Mouse (Mus musculus): ENCODE data around the gene Csn1s2a. TPM values are rescaled to one million over a fixed set of nuclear protein-coding genes. Genes with fewer than 3 reads are reported as not detected.
"Not testable (repeated sequence)": the region's sequence is repeated elsewhere in the genome, so short reads cannot be mapped to it uniquely, and the experiment has no call there.

Gene Csn1s2a
- not detected in 2 replicates for polyA plus RNA-seq (2014; fragmentation: Nextera tagmentation; extraction: Ambion mirVana)

DNA sequence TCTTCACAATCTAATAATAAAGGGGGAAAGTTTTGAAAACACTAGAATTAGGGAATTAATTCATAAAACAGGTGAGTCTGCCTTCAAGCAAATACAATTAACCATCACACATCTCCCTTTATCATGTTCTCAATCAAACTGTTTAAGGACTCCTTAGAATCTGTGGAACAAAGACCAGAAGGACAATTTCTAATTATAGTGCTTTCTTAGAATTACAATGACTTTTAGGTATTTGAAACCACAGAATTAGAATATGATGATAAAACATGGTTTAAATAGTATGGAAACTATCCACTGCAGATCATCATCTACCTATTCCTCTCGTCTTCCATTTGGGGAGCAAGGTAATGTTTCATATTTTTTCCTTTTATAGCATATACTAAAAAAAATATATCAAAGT is at the start of gene Csn1s2a:
TSS of gene Csn1s2a (plus strand) at position 301 of the 400 bp plus-strand sequence.
- Histone ChIP-seq H3K27me3 (replicated peaks; ENCODE audit: control insufficient read depth, insufficient read depth, low read length) (no peaks in the 10 kb centered on the region), H3K4me3 (ENCODE audit: low read depth, low read length) (no peak within 1 kb of the TSS), H3K4me1 (ENCODE audit: control insufficient read depth, insufficient read depth, low read length) (no peaks in the 10 kb centered on the region), H3K4me2 (ENCODE audit: low read depth, low read length) (no peak within 1 kb of the TSS), H3K9ac (ENCODE audit: low read depth, low read length) (no peak within 1 kb of the TSS), H3K36me3 (ENCODE audit: control insufficient read depth, insufficient read depth, low read length) (no peaks in the 10 kb centered on the region), H3K27ac (replicated peaks; ENCODE audit: low read depth, low read length) (no peak within 1 kb of the TSS), H3K9me3 (ENCODE audit: control insufficient read depth, low read length) (no peaks in the 10 kb centered on the region)
- 70% methylated on average over 1 of the region's 1 CpGs for WGBS
- ATAC-seq (ENCODE audit: low read depth) (no peak), DNase-seq (ENCODE audit: low spot score) (no peak)

DNA sequence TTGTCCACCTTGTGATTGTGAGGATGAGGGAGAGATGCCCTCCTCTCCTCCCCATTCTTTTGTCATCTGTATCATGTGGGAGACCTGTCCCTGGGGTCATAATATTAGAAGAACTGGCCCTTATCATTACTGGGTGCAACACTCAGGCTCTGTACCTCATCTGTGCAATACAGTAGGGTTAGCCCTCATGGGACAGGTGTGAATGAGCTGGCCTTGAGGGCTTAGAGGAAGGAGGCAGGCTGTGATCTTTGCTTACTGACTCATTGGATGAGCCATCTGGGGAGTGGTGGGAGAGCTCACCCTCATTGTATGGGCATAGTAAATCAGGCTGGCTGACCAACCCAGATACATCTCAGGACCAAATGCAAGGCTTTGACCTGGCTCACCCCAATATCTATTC is 39.5 kb upstream of the Csn1s2a start:
- no peaks in the 10 kb centered on the region for H3K4me1 ChIP-seq (ENCODE audit: control insufficient read depth, insufficient read depth, low read length)
- H3K4me3 ChIP-seq (ENCODE audit: low read depth, low read length): no peak overlapping the region
- no peak overlapping the region for H3K9ac ChIP-seq (ENCODE audit: low read depth, low read length)
- H3K27ac ChIP-seq (replicated peaks; ENCODE audit: low read depth, low read length): no peak overlapping the region
- H3K36me3 ChIP-seq (ENCODE audit: control insufficient read depth, insufficient read depth, low read length): no peaks in the 10 kb centered on the region
- DNase-seq (ENCODE audit: low spot score) (no peak), ATAC-seq (ENCODE audit: low read depth) (no peak)
- H3K9me3 ChIP-seq (ENCODE audit: control insufficient read depth, low read length): no peaks in the 10 kb centered on the region
- no peak overlapping the region for H3K4me2 ChIP-seq (ENCODE audit: low read depth, low read length)
- no peaks in the 10 kb centered on the region for H3K27me3 ChIP-seq (replicated peaks; ENCODE audit: control insufficient read depth, insufficient read depth, low read length)

DNA sequence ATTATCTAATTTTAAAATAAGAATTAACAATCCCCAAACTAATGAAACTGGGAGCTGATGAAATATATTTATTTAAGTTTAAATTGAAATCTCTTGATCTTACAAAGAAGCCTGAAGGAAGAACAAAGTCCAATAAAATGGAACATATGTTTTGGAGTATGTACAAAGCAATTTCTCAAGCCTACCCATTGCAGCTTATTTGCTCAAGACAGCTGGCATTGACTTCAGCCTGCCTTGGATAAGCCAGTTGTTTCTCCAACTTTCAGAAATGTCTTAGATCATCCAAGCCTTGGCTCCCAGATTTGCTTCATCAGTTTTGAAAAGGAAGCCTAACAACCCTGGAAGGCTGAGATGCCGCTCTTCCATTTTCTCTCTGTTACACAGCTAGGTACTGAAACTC is 20.9 kb upstream of the Csn1s2a start:
- Histone ChIP-seq H3K4me3 (ENCODE audit: low read depth, low read length) (no peak overlapping the region), H3K4me1 (ENCODE audit: control insufficient read depth, insufficient read depth, low read length) (no peaks in the 10 kb centered on the region), H3K27me3 (replicated peaks; ENCODE audit: control insufficient read depth, insufficient read depth, low read length) (no peaks in the 10 kb centered on the region), H3K27ac (replicated peaks; ENCODE audit: low read depth, low read length) (no peak overlapping the region), H3K9ac (ENCODE audit: low read depth, low read length) (no peak overlapping the region), H3K4me2 (ENCODE audit: low read depth, low read length) (no peak overlapping the region), H3K9me3 (ENCODE audit: control insufficient read depth, low read length) (no peaks in the 10 kb centered on the region), H3K36me3 (ENCODE audit: control insufficient read depth, insufficient read depth, low read length) (no peaks in the 10 kb centered on the region)
- WGBS: 86% methylated on average over 1 of the region's 1 CpGs
- DNase-seq (ENCODE audit: low spot score) (no peak), ATAC-seq (ENCODE audit: low read depth) (no peak)

DNA sequence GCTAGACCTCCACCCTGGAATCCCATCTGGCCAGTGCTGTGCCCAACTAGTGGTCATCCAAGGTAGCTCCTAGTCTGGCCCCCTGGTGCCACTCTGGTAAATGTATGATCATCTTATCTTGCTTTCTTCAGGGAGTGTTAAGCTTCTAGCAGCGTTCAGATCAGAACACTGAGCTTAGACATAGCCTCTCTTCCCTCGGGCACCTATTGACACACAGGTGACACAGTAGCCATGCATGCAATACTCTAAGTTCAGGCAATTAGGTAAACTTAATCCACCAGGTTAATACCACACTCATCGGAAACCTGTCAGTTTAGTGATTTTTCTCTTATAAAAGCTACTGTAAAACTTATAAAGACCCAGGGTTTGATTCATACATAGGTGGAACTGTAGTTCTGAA is 9.8 kb upstream of the Csn1s2a start:
- 83% methylated on average over 3 of the region's 3 CpGs for WGBS
- no peak overlapping the region for H3K9ac ChIP-seq (ENCODE audit: low read depth, low read length)
- ATAC-seq (ENCODE audit: low read depth) (no peak), DNase-seq (ENCODE audit: low spot score) (no peak)
- H3K36me3 ChIP-seq (ENCODE audit: control insufficient read depth, insufficient read depth, low read length): no peaks in the 10 kb centered on the region
- H3K27ac ChIP-seq (replicated peaks; ENCODE audit: low read depth, low read length): no peak overlapping the region
- H3K27me3 ChIP-seq (replicated peaks; ENCODE audit: control insufficient read depth, insufficient read depth, low read length): no peaks in the 10 kb centered on the region
- H3K4me3 ChIP-seq (ENCODE audit: low read depth, low read length): no peak overlapping the region
- H3K4me1 ChIP-seq (ENCODE audit: control insufficient read depth, insufficient read depth, low read length): no peaks in the 10 kb centered on the region
- H3K4me2 ChIP-seq (ENCODE audit: low read depth, low read length): no peak overlapping the region
- H3K9me3 ChIP-seq (ENCODE audit: control insufficient read depth, low read length): no peaks in the 10 kb centered on the region

DNA sequence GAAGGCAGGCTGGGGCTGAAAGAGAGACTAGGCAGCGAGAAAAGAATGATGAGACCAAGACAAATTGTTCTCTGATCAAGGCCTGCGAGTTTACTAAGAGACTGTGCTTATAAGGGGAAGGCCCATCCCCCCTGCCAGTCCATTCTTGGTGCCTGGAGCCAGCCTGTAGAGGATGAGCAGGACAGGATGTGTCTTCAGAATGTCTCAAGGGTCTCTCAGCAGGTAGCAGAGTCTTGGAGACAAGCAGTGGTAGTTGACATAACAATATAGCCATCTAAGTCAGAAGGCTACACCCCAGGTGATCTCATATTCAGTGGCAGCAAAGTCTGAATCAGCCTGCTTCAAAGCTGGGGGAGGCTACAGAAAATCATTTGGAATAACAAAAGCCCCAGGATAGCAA is 2.2 kb upstream of the Csn1s2a start:
- not testable (repeated sequence) for H3K9ac ChIP-seq (ENCODE audit: low read depth, low read length); DNase-seq (ENCODE audit: low spot score); H3K9me3 ChIP-seq (ENCODE audit: control insufficient read depth, low read length); H3K4me2 ChIP-seq (ENCODE audit: low read depth, low read length); H3K27ac ChIP-seq (replicated peaks; ENCODE audit: low read depth, low read length); H3K4me3 ChIP-seq (ENCODE audit: low read depth, low read length); ATAC-seq (ENCODE audit: low read depth); H3K36me3 ChIP-seq (ENCODE audit: control insufficient read depth, insufficient read depth, low read length); H3K27me3 ChIP-seq (replicated peaks; ENCODE audit: control insufficient read depth, insufficient read depth, low read length); H3K4me1 ChIP-seq (ENCODE audit: control insufficient read depth, insufficient read depth, low read length)
- 49% methylated on average over 2 of the region's 2 CpGs for WGBS

DNA sequence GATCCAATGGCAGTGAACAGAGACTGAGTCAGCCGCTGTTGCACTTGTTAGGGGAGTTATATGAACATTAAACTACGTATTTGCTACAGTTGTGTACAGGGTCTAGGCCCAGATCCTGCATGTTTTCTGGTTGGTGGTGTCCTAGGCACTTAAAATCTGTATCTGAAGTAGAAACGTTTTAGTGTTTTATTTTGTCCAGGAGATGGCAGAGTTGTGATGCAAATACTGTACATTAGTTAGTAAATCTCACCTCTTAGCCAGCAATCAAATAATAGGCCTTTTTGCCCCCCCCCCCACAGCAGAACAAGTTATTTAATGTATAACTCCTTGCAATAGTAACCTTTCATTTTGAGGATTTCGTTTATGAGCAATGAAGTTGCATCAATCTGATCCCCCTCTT is 8.4 kb downstream of the Csn1s2a start:
- DNase-seq (ENCODE audit: low spot score) (peak; percentile 5), ATAC-seq (ENCODE audit: low read depth) (no peak)
- WGBS: 46% methylated on average over 4 of the region's 4 CpGs
- Histone ChIP-seq H3K4me1 (ENCODE audit: control insufficient read depth, insufficient read depth, low read length) (no peaks in the 10 kb centered on the region), H3K9ac (ENCODE audit: low read depth, low read length) (no peak overlapping the region), H3K4me2 (ENCODE audit: low read depth, low read length) (no peak overlapping the region), H3K36me3 (ENCODE audit: control insufficient read depth, insufficient read depth, low read length) (no peaks in the 10 kb centered on the region), H3K27ac (replicated peaks; ENCODE audit: low read depth, low read length) (no peak overlapping the region), H3K4me3 (ENCODE audit: low read depth, low read length) (no peak overlapping the region), H3K27me3 (replicated peaks; ENCODE audit: control insufficient read depth, insufficient read depth, low read length) (no peaks in the 10 kb centered on the region), H3K9me3 (ENCODE audit: control insufficient read depth, low read length) (no peaks in the 10 kb centered on the region)

DNA sequence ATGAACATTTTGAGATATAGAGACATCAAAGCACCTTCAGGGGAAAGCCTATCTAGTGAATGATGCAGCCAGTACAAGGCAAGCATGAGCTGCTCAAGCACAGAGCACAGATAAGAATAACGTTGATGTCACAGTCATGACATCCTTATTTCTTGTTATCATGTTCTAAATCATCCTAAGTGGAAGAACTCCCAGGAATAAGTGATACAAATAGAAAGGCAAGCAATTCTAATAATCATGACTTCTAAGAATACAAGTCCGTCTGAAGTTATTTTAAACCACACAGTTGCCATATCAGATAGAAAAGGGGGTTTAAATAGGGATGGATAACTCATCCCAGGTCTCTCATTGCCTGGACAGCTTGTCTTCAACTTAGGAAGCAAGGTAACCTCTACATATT is 33.4 kb downstream of the Csn1s2a start, which contains the start of gene Csn1s2b:
TSS of gene Csn1s2b (plus strand) at position 301 of the 400 bp plus-strand sequence.
- no peak for ATAC-seq (ENCODE audit: low read depth)
- DNase-seq (ENCODE audit: low spot score): no peak
- Histone ChIP-seq H3K4me1 (ENCODE audit: control insufficient read depth, insufficient read depth, low read length) (no peaks in the 10 kb centered on the region), H3K9ac (ENCODE audit: low read depth, low read length) (no peak within 1 kb of the TSS), H3K9me3 (ENCODE audit: control insufficient read depth, low read length) (no peaks in the 10 kb centered on the region), H3K4me3 (ENCODE audit: low read depth, low read length) (no peak within 1 kb of the TSS), H3K27ac (replicated peaks; ENCODE audit: low read depth, low read length) (no peak within 1 kb of the TSS), H3K36me3 (ENCODE audit: control insufficient read depth, insufficient read depth, low read length) (no peaks in the 10 kb centered on the region), H3K27me3 (replicated peaks; ENCODE audit: control insufficient read depth, insufficient read depth, low read length) (no peaks in the 10 kb centered on the region), H3K4me2 (ENCODE audit: low read depth, low read length) (no peak within 1 kb of the TSS)
- WGBS: 72% methylated on average over 2 of the region's 2 CpGs

DNA sequence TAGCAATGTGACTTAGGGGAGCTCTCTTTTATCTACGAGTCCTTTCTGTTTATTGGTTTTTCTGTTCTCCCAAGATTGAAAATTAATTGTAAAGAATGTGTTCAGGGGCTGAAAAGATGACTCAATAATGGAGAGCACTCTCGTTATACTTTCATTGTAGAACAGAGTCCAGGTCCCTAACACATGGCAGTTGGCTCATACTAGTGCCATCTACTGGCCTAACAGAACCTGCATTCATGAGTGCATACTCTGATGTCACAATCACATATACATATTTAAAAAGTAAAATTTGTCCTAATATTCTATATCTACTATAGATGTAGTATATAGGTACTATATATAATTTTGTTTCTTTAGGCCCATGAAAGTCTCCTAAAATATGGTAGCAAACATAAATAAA is 34.9 kb downstream of the Csn1s2a start:
- no peak for DNase-seq (ENCODE audit: low spot score)
- ATAC-seq (ENCODE audit: low read depth): no peak
- no peaks in the 10 kb centered on the region for H3K4me1 ChIP-seq (ENCODE audit: control insufficient read depth, insufficient read depth, low read length)
- H3K9me3 ChIP-seq (ENCODE audit: control insufficient read depth, low read length): no peaks in the 10 kb centered on the region
- no peaks in the 10 kb centered on the region for H3K36me3 ChIP-seq (ENCODE audit: control insufficient read depth, insufficient read depth, low read length)
- no peak overlapping the region for H3K9ac ChIP-seq (ENCODE audit: low read depth, low read length)
- no peak overlapping the region for H3K4me3 ChIP-seq (ENCODE audit: low read depth, low read length)
- H3K4me2 ChIP-seq (ENCODE audit: low read depth, low read length): no peak overlapping the region
- WGBS: 69% methylated on average over 2 of the region's 2 CpGs
- no peak overlapping the region for H3K27ac ChIP-seq (replicated peaks; ENCODE audit: low read depth, low read length)
- no peaks in the 10 kb centered on the region for H3K27me3 ChIP-seq (replicated peaks; ENCODE audit: control insufficient read depth, insufficient read depth, low read length)

DNA sequence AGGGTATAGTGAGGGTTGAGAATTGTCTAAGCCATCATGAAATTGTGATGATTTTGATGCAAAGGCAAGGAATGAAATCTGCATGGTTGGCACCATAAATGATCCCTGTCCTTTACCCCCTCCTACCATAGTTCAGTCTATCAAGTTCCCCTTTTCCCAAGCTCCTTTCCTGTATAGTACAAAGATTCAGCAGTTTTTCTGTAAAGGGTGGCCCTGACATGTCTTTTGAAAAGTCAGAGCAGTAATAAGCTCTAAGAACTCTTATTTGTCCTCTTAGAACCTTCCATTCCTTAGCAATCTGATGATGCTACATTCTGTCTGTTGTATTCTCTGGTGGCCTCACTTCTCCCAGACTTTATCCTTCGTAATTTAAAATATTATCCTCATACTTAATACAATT is 51.0 kb downstream of the Csn1s2a start, which contains the start of gene Prr27:
TSS of gene Prr27 (plus strand) at position 301 of the 400 bp plus-strand sequence.
- Histone ChIP-seq H3K27me3 (replicated peaks; ENCODE audit: control insufficient read depth, insufficient read depth, low read length) (no peaks in the 10 kb centered on the region), H3K4me3 (ENCODE audit: low read depth, low read length) (no peak within 1 kb of the TSS), H3K4me2 (ENCODE audit: low read depth, low read length) (no peak within 1 kb of the TSS), H3K4me1 (ENCODE audit: control insufficient read depth, insufficient read depth, low read length) (no peaks in the 10 kb centered on the region), H3K9ac (ENCODE audit: low read depth, low read length) (no peak within 1 kb of the TSS), H3K36me3 (ENCODE audit: control insufficient read depth, insufficient read depth, low read length) (no peaks in the 10 kb centered on the region), H3K27ac (replicated peaks; ENCODE audit: low read depth, low read length) (no peak within 1 kb of the TSS), H3K9me3 (ENCODE audit: control insufficient read depth, low read length) (no peaks in the 10 kb centered on the region)
- WGBS: 77% methylated on average over 1 of the region's 1 CpGs
- no peak for DNase-seq (ENCODE audit: low spot score)
- no peak for ATAC-seq (ENCODE audit: low read depth)

All from embryonic facial prominence, embryonic 14.5 days (tissue).